Mouse (Mus musculus) kidney, adult 9 months (tissue): ENCODE measurements around the gene Gm20388.

Source experiments
- DNase-seq: peaks from one replicate; pipeline ENCODE4 v3.0.0; 2022

Gene Gm20388

DNA sequence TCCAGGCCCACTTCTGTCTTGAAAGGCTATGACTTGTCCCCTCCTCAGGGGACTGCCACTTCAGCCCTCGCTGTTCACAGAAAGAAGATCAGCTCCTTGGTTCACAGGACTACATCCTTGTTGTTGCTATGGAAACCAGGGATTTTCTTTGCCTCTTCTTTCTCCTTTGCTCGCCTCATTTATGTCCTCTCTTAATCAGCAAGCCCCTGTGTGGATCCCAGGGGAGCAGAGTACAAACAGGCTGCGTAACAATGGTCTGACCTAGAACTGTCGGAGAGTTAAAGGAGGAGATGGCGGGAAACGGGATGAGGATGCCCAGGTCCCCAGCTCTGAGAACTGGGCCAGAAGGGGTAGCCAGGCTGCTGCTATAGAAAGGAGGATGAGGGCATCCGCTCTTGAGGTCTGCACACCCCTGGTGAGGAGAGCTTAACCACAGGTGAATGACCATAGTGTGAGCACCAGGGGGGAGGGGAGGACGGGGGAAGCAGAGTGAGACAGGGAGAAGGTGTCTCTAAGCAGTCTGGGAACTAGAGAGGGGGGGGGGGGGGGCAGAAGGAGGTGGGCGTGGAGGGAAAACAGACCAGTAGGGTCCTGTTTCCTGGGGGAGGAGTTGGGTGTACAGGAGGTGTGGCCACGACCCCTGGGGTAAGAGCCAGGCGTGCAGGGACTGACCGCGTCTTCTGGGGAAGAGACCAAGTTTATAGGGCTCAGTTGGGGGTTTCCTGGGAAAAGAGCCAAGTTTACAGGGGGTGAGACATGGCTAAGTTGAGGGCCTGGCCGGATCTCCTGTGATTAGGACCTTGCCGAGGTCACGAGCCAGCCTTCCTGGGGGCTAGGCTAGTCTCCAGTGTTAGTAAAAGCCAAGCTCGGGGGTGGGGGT lies 1787.3 kb downstream of the Gm20388 start:
- DNase-seq, result no peak

DNA sequence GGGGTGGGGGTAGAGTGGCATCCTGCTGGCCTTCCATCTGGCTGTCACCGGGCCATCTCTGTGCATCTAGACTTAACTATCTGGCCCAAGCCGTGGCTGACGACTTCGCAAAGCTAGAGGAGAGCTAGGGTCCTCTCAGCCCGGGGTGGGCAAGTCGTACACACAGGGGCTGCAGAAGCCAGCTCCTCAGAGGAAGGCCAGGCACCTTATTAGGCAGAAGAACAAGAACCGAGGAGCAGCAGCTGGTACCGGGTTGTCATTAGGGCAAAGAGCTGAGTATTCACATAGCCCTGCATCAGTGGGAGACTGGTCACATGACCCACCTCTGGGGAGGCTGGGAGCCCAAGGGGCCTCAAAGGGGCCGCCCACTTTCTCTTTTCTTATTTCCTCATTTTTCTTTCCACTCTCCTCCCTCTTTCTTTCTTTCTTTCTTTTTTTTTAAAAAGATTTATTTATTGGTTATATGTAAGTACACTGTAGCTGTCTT lies 1788.0 kb downstream of the Gm20388 start:
- no peak for DNase-seq

- no peak for DNase-seq
Measured at GRCm38 (mm10) chr8:121699936-121700335, 1789.3 kb downstream of the Gm20388 start.

DNA sequence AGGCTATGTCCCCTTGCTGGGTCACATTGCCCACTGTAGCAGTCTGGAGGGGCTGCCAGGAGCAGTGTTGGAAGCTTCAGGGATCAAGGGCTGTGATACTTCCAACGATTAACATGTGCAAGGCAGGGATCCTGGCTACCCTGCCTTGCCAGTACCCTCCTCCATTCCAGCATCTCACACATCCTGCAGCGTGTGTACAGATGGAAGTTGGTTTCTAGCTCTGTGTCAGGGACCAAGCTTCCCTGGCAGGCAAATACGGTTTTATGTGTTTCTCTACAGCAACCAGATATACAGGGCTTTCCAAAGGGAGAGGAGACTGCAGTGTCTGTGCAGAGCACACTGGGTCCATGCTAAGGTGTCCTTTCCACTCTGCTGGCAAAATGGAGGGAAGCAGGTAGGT lies 1794.5 kb downstream of the Gm20388 start:
- DNase-seq, result no peak

GRCm38 (mm10) chr8:121706956-121707355 lies 1796.3 kb downstream of the Gm20388 start:
- peak; percentile 52 for DNase-seq

DNA sequence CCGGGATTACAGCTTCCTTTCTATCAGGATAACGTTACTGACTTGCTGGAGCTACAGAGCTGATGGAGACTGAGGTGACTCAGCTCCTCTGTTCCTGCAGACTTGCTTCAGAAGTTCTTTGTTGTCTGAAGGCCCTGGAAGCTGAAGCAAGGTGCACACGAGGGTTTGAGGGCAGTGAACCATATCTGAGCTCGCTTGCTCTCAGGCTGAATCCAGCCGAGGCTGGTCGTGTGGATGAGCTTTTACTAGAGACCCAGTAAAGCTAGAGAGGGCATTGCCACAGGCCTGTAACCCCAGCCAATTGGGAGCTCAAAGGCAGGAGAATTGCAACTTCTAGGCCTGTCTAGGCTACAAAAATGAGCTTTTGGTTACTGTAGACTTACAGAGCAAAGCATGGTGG lies 1797.8 kb downstream of the Gm20388 start:
- DNase-seq, result peak; percentile 64

DNA sequence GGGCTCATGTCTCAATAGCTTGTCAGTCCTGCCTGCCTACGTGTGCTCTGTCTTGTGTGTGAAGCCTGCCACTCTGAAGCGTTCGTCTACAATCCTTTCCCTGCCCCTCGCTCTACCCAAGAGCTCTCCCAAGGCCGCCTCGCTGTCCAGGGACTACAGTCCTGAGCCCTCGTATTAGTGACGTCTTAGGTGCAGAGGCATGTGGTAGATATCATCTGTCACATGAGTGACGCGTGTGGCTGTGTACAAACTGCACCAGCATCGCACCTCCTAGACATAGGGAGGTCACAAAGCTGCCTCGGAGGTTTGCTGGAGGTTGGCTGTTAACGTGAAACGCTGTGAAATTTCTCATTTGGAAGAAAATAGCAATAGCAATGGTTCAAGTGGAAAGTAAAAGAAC lies 1806.9 kb downstream of the Gm20388 start:
- DNase-seq, result no peak

DNA sequence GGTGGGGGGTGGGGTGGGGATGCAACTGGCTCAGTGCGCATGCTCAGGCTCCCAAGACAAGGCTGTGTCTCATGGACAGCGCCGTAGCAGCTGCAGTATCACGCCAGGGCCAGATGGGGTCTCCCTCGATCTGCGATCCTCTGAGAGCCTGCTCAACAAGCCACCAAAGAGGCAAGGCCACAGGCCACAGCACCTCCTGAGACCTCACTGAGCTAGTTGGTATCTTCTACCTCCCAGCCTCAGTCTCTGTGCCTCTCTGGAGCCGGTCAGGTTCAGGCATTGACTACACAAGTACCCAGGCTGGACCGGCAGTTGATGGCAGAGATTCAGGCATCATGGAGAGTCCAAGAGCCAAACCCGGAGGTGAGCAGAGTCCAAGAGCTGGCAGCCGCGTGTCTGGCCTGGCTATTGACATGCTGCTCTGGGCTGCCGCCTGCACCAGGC lies 1807.4 kb downstream of the Gm20388 start:
- DNase-seq, result peak; percentile 93

GRCm38 (mm10) chr8:121718925-121719324 lies 1808.3 kb downstream of the Gm20388 start:
- no peak for DNase-seq

- DNase-seq, result no peak
Measured at GRCm38 (mm10) chr8:121721072-121721471, 1810.4 kb downstream of the Gm20388 start.

- DNase-seq, result no peak
Measured at GRCm38 (mm10) chr8:121723846-121724245, 1813.2 kb downstream of the Gm20388 start.

GRCm38 (mm10) chr8:121727164-121727563 lies 1816.5 kb downstream of the Gm20388 start:
- DNase-seq, result no peak

DNA sequence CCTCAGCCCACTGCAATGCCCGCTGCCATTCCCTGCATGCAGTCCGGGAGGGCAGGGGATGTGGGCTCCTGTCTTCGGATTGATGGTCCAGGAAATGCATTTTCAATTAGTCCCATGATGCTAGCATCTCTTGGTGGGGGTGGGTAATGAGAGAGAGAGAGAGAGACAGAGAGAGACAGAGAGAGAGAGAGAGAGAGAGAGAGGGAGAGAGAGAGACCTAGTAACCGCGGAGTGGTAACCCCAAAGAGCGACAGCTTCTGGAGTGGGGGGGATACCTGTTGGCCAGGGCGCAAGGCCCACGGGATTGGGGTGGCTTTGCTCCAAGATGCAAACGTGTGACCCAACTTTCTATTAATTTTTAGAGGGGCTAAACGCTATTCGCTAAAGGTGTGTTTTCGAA lies 1818.7 kb downstream of the Gm20388 start, which contains the start of gene Jph3:
Gene Jph3, plus strand, starts transcription at position 301 of the 400 bp plus-strand sequence.
- DNase-seq, result no peak

DNA sequence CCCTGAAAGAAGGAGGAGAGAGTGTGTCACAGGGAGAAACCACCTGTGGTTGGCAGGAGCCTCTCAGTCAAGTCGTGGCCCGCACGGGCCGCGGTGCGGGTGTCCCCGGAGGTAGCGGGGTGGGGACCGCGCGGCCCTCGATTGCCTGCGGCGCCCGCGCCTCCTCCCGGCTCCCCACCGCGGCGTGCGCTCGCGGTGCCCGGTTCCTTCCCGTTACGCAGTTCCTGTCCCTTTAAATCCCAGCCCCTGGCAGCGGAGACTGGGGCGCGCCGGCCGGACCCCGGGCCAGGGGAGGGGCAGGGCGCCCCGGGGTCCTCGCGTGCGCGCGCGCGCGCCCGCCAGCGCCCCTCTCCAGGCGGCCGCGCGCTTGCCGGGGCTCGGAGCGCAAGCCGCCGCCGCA lies 1819.1 kb downstream of the Gm20388 start:
- DNase-seq, result no peak

DNA sequence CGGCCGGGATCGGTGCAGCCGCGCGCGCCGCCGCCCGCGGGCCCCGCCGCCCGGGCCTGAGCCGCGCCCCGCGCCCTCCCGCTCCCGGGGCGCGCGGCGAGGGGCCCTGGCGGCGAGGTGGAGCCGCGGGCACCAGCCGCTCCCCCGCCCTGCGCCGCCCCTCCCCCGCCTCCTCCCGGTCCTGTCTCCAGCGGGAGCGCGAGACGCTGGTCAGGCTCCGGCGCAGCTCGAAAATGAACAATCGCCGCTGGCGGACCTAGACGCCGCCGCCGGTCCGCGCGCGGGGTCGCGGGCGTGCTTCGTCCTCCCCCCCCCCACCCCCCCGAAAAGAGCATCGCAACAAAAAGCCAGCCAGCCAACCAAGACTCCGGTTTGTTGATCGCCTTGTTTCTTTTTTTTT lies 1819.5 kb downstream of the Gm20388 start:
- no peak for DNase-seq

- no peak for DNase-seq
Measured at GRCm38 (mm10) chr8:121730646-121731045, 1820.0 kb downstream of the Gm20388 start.

DNA sequence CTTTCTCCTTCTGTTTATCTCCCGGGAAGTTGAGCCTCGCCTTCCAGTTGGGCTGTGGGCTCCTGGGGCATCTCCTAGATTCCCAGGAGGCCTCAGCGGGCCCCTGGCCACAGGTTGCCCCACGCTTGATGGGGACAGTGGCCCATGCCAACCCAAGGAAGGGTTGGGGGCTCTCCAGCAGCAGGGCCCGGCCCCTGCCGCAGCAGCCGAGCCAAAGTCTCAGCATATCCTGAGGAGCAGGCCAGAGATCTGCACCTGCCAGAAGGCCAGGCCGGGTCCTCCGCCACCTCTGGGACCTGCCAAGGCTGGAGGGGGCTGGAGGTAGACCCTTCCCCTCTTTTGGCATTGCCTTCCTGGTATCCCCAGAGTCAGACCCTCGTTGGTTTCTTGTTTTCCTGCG lies 1820.4 kb downstream of the Gm20388 start:
- DNase-seq, result no peak

DNA sequence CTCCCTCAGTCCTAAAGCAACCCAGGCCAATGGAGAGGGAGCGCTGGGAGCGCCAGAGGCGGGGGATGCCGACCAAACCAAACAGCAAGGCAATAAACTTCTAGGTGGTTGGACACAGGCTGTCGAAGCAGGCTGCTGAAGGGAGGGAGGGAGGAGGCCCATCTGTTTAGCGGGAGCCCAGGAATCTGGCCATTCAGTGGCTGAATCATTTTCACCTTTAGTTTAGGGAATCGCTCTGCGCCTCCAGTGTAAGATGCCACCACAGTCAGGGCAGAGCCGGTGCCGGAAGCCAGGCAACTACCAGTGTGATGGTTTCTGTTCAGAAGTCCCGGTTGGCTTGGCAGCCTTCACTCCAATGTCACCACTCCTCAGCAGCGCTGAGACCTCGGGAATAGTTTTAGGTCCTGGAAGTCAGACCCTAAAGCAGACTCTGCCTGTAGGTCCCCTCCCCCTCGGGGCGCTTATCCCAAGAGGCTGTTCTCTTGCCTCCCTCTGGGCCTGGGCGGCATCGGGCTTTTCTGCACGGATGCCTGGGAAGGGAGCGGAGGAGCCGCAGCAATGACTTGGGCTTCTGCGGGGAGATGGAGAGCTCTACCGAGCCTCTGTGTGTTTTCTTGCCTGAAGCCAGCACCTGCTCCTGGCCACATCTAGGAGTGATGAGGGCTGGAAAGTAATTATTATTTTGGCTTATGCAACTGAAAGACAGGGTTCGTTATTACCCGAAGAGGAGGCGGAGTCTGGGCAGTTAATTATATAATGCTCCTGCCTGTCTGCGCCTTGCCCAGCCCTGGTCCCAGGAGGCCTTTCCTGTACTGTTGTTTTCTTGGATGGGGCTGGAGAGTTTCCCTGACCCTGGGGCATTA lies 1821.1 kb downstream of the Gm20388 start:
- DNase-seq, result peak; percentile 34

- DNase-seq, result no peak
Measured at GRCm38 (mm10) chr8:121732334-121732665, 1821.7 kb downstream of the Gm20388 start.

DNA sequence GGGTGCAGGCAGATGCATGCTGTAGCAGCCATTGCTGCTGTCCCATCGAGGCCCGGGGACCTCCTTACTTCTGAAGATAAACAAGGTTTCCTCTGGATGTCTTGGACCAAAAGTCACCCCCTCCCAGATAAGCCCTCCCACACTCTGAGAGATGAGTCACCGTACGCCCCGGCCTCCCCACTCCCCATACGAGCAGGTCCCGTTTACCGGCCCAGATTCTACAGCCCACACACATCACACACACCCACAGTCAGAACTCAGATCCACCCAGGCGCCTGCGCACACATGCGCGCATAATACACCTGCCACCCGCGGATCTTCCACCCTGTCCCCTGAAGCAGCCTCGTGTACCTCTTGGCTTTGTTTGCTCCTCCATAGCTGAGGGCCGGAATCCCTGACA lies 1823.6 kb downstream of the Gm20388 start:
- DNase-seq, result no peak

DNA sequence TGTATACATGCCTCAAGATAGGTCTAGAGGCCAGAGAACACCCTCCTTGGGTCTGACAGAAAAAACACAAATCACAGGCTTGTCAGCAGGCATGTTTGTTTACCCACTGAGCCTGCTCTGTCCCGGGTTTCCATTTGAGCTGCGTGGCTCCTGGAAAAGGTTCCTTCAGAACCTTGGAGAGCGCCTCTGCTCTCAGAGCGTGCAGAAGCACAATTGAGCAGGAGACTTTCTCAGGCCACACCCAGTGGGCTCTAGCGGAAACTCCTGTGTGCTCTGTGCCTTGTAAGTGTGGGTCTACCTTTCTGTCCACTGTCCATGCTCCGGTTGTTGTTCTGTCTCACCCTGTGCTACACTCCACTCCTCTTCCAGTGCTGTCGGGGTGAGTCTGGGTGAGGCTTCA lies 1825.6 kb downstream of the Gm20388 start:
- peak; percentile 38 for DNase-seq

DNA sequence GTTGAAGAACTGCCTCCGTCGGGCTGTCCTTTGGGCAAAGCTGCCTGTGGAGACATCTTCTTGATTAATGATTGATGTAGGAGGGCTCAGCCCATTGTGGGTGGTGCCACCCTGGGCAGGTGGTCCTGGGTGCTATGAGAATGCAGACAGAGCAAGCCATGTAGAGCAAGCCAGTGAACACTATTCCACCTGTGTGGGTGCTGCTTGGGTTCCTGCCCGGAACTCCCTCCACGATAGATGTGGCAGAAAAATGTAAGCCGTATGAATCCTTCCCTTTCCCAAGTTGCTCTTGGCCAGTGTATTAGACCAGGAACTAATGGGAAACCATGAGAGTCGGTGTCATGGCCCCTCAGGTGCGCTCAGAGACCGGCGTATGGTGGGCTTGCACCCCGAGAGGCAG lies 1830.1 kb downstream of the Gm20388 start:
- no peak for DNase-seq

DNA sequence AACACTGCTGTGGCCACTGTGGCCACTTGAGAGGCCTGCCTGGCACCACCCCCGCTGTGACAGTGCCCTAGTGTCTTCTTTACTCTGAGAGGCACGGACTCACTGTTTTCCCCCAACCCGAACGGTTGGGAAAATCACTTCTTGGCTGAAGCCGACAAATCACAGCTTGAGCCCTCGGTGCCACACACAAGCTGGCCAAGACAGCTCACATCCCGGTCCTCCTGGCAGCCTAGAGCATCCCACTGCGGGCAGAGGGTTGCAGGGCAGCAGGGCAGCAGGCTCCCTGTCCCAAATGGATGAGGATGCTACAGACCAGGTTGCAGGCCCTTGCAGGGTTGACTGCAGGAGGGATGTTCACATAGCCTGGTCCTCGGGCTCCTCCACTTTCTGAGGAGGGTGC lies 1838.9 kb downstream of the Gm20388 start:
- no peak for DNase-seq

DNA sequence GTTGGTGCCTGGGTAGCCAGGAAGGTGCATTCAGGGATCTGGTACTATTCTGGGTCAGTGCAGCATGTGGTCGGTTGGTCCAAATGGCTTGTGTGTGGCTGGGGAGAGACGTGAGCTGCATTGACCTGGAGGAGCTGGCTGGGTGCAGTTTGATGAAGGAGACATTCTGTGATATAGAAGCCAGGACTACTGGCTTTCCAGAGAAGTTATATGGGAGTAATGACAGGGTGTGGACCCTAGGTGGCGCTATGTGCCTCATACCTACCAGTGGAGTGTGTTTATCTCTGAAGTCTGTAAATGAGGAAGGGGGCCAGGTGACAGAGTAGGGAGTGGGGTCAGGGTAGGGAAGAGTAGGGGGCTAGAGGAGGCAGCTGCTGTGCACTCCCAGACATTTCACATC lies 1839.9 kb downstream of the Gm20388 start:
- no peak for DNase-seq
